Mouse (Mus musculus) myocyte (in vitro differentiated cells): ENCODE data around the gene Kcna2.

Experiments used
- CEBPB ChIP-seq: IDR thresholded peaks from 2 replicates; pipeline ENCODE4 v1.6.1; 2011; ENCODE audit warnings: mild to moderate bottlenecking, moderate library complexity; ENCODE audit not compliant: poor library complexity, insufficient read depth, severe bottlenecking
- E2F4 ChIP-seq: IDR thresholded peaks from one replicate; pipeline ENCODE4 v1.6.1; 2011; ENCODE audit warnings: mild to moderate bottlenecking, control low read depth, moderate library complexity; ENCODE audit not compliant: insufficient read depth
- MAX ChIP-seq: IDR thresholded peaks from one replicate; pipeline ENCODE4 v1.6.1; 2011; ENCODE audit warnings: low read depth, mild to moderate bottlenecking, control low read depth
- MYOG ChIP-seq, 3 experiments: IDR thresholded peaks; one replicate each; pipeline ENCODE4 v1.6.1; 2011; ENCODE audit warnings: control low read depth in 2 of 3, low read depth in 2 of 3, mild to moderate bottlenecking in 2 of 3; ENCODE audit not compliant: insufficient read length in 2 of 3, control insufficient read depth in 1 of 3, insufficient read depth in 1 of 3
- POLR2A ChIP-seq: IDR thresholded peaks from one replicate; pipeline ENCODE4 v1.6.1; 2011; ENCODE audit warnings: low read depth, mild to moderate bottlenecking, control low read depth, moderate library complexity; ENCODE audit not compliant: insufficient read length
- POLR2AphosphoS2 ChIP-seq: IDR thresholded peaks from one replicate; pipeline ENCODE4 v1.6.1; 2011; ENCODE audit warnings: low read depth, control low read depth; ENCODE audit not compliant: insufficient read length
- TCF12 ChIP-seq: IDR thresholded peaks from one replicate; pipeline ENCODE4 v1.6.1; 2011; ENCODE audit warnings: mild to moderate bottlenecking, control low read depth; ENCODE audit not compliant: poor library complexity, insufficient read depth, severe bottlenecking
- USF1 ChIP-seq: IDR thresholded peaks from one replicate; pipeline ENCODE4 v1.6.1; 2011; ENCODE audit warnings: low read depth, mild to moderate bottlenecking, control low read depth, moderate library complexity

GRCm38 (mm10) chr3:107094028-107094427 is 6.9 kb upstream of the Kcna2 start:
- TF ChIP-seq USF1 = no peak
- no peak for TF ChIP-seq POLR2A
- no peak for TF ChIP-seq MAX
- no peak for TF ChIP-seq CEBPB
- TF ChIP-seq MYOG (IDR thresholded peaks at IDR 0.05; ENCODE audit: control insufficient read depth in 1 of 3, insufficient read depth in 1 of 3, insufficient read length in 2 of 3, low read depth in 2 of 3) = no peak
- no peak for TF ChIP-seq E2F4
- TF ChIP-seq POLR2AphosphoS2 = no peak
- no peak for TF ChIP-seq TCF12
